Mouse (Mus musculus) megakaryocyte, embryonic 14.5 days (primary cell): ENCODE results near the gene Upf2.

ENCODE experiments used
- FLI1 ChIP-seq: IDR thresholded peaks from 2 replicates; pipeline ENCODE4 v1.6.1; 2012; ENCODE audit warnings: low read length, inconsistent platforms, mixed read lengths
- GATA1 ChIP-seq: IDR thresholded peaks from 3 replicates; pipeline ENCODE4 v1.6.1; 2012; ENCODE audit warnings: mixed read lengths, low read length, inconsistent platforms, borderline replicate concordance

- no peak for TF ChIP-seq GATA1
- TF ChIP-seq FLI1, result no peak
Observed at GRCm38 (mm10) chr2:5934936-5935335, 16.3 kb upstream of the Upf2 start.
